Mouse (Mus musculus): Measurements from ENCODE around the gene Nipa2.

The Nipa2 gene

GRCm38 (mm10) chr7:55888603-55889002 is 73.7 kb downstream of the Nipa2 start:
- no peaks in the 10 kb centered on the region for H3K27me3 ChIP-seq (ENCODE audit: insufficient read depth, low read length)

More at GRCm38 (mm10) chr7:55888603-55889002, 73.7 kb downstream of the Nipa2 start:
- Histone ChIP-seq H3K9me3 (ENCODE audit: low read length) (no peaks in the 10 kb centered on the region), H3K4me1 (replicated peaks; ENCODE audit: low read depth, low read length) (peaks cover 44% of the 10 kb centered on the region), H3K4me3 (replicated peaks; ENCODE audit: low read length) (no peak overlapping the region), H3K36me3 (ENCODE audit: insufficient read depth, low read length) (peaks cover 48% of the 10 kb centered on the region)
- TF ChIP-seq POU5F1 (IDR thresholded peaks at IDR 0.05; ENCODE audit: borderline replicate concordance, low read length) (no peak), CTCF (conservative IDR thresholded peaks at IDR 0.05; ENCODE audit: low read length) (no peak), NANOG (IDR thresholded peaks at IDR 0.05; ENCODE audit: borderline replicate concordance, low read length) (no peak)
